Mouse (Mus musculus) liver, adult 2 months (tissue): ENCODE results near the gene Rgs9.

Experiments used
- CTCF ChIP-seq: fragments of 200-500 bp; IDR thresholded peaks from 2 replicates; pipeline ENCODE4 v1.5.1; 2011; ENCODE audit warnings: low read depth, low read length, control low read depth
- POLR2A ChIP-seq: fragments of 200-500 bp; IDR thresholded peaks from 2 replicates; pipeline ENCODE4 v1.6.1; 2011; ENCODE audit warnings: low read length, control low read depth; ENCODE audit not compliant: insufficient read depth; ENCODE audit errors: extremely low read depth

DNA sequence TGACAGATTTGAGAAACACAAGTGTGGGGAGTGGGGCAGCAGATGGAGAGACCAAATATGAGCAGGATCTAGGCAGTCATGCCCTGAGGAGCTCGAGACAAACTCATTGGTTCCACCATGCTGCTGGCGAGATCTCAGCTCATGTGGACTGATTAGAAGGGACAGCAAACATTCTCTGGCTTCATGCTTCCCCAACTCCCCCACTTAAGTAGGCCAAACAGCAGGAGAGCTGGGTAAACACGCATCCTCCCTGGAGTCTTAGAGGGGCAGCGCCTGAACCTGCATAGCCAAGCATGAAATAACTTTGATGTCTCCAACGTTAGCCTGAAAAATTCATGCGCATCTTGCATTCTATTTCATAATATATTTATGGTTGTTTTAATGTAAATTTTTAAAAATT, 65.1 kb downstream of the Rgs9 start:
- no peak for TF ChIP-seq POLR2A
- no peak for TF ChIP-seq CTCF
